Comparison of ENCODE assay signal across 2 mouse cellular contexts in the genomic region with DNA sequence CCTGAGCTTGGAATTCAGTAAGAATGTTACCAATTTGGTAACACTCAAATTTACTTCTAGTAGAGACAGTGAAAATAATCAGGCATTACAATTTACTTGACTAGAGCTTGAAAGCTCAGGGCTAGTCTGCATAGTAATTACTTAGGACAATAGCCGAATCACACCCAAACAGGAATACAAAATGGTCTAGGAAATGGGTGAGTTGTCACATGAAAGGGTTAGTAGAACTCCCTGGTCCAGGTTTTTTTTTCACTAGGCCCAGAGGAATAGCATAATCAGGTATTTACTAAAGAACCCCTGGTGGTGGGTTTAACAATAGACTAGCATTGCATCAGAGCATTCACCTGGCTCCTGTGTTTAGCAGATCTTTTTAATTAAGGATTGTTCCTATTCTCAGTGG. TPM values are rescaled to one million over a fixed set of nuclear protein-coding genes. Genes with fewer than 3 reads are reported as not detected.
"Had no signal": no experiment of that assay in that cellular context is flagged by ENCODE, and none has a peak within 500 bp of the region (broad histone marks: within the 10 kb centered on the region; RNA-seq: fewer than 3 reads in every experiment).

No protein-coding gene starts in this region.

RNA-seq across cellular contexts. Expression of a gene that starts 41.1 kb away (rescaled TPM):
- total RNA-seq: common myeloid progenitor, adult 5-6 weeks; granulocyte monocyte progenitor cell, adult 5-6 weeks had no signal
